Mouse (Mus musculus) stomach, embryonic 15.5 days (tissue): Measurements from ENCODE around the gene Teddm3. TPM values are rescaled to one million over a fixed set of nuclear protein-coding genes. Genes with fewer than 3 reads are reported as not detected.
"Not testable (repeated sequence)": the region's sequence is repeated elsewhere in the genome, so short reads cannot be mapped to it uniquely, and the experiment has no call there.

Source experiments
- ATAC-seq: fragments of 200-750 bp; cut with Nextera tagmentation; 2 replicates; pipeline ENCODE4 v1.8.0; 2017; ENCODE audit warnings: low read depth, moderate number of reproducible peaks, moderate TSS enrichment; ENCODE audit not compliant: insufficient read depth, low FRiP score
- H3K27ac ChIP-seq: fragments of 300-500 bp; sonication (generic); 2 replicates; pipeline ENCODE4 v1.5.1; 2015; ENCODE audit warnings: mild to moderate bottlenecking, inconsistent platforms
- H3K27me3 ChIP-seq: fragments of 300-500 bp; sonication (generic); replicated peaks from 2 replicates; pipeline ENCODE4 v1.6.1; 2015; ENCODE audit warnings: inconsistent platforms
- H3K36me3 ChIP-seq: fragments of 300-500 bp; sonication (generic); 2 replicates; pipeline ENCODE4 v1.6.1; 2015; ENCODE audit warnings: inconsistent platforms
- H3K4me1 ChIP-seq: fragments of 300-500 bp; sonication (generic); 2 replicates; pipeline ENCODE4 v1.6.1; 2015; ENCODE audit warnings: inconsistent platforms
- H3K4me2 ChIP-seq: fragments of 300-500 bp; sonication (generic); 2 replicates; pipeline ENCODE4 v1.6.1; 2015; ENCODE audit warnings: mild to moderate bottlenecking, inconsistent platforms
- H3K4me3 ChIP-seq: fragments of 300-500 bp; sonication (generic); replicated peaks from 2 replicates; pipeline ENCODE4 v1.5.1; 2015; ENCODE audit warnings: inconsistent platforms
- H3K9ac ChIP-seq: fragments of 300-500 bp; sonication (generic); 2 replicates; pipeline ENCODE4 v1.6.1; 2015; ENCODE audit warnings: inconsistent platforms
- H3K9me3 ChIP-seq: fragments of 300-500 bp; sonication (generic); 2 replicates; pipeline ENCODE4 v1.6.1; 2016; ENCODE audit warnings: inconsistent platforms
- WGBS: fragments of 180-500 bp; shearing (Covaris S2); methylation state at CpG from one replicate; pipeline ENCODE4 v1.1.7; 2015; 5-methylcytosine and 5-hydroxymethylcytosine counted together
- polyA plus RNA-seq: library from polyadenylated mRNA; unstranded; fragments of >200 nt; fragmentation: Nextera tagmentation; extraction: Ambion mirVana; gene quantifications from 2 replicates; pipeline ENCODE4 v1.2.1, GENCODE M21; 2015

The Teddm3 gene
- polyA plus RNA-seq, 1 experiment from 2014 or later = 5.8 TPM

DNA sequence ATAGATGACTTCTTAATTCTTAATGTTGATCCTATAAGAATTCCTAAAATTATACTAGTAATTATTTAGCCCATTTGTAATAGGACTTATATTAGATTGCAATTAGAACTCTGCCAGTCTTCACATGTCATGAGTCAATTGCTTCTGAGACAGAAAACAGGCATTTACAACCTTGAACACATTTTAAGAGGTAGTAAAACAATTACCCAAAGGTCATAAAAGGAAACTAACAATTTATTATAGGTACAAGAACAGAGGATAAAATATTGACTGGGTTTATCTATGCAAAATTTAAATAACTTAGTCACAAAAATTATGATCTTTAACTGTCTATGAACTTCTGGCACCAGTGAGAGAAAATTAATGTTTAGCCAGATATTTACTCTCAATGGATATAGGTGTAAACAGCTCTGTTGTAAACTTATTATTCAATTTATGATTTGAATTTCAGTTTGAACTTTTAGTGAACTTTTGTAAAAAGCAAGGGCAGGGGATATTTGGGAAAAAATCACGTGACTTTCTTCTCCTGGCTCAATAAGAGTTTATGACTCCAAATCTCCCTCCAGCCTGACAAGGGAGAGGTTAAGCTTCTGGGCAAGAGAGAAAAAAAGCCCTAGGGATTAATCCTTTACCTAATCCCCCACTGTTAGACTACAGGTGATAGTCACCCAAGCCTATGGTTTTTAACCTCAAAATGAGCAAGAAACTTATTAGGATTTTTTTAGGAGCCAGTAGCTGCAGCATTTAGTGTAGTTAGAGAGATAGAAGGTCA lies 17.3 kb downstream of the Teddm3 start:
- Histone ChIP-seq H3K9ac (no peak overlapping the region), H3K27me3 (no peaks in the 10 kb centered on the region), H3K4me3 (no peak overlapping the region), H3K4me1 (no peaks in the 10 kb centered on the region), H3K27ac (no peak overlapping the region), H3K4me2 (no peak overlapping the region), H3K9me3 (no peaks in the 10 kb centered on the region), H3K36me3 (no peaks in the 10 kb centered on the region)
- no peak for ATAC-seq
- 36% methylated on average over 1 of the region's 1 CpGs for WGBS

DNA sequence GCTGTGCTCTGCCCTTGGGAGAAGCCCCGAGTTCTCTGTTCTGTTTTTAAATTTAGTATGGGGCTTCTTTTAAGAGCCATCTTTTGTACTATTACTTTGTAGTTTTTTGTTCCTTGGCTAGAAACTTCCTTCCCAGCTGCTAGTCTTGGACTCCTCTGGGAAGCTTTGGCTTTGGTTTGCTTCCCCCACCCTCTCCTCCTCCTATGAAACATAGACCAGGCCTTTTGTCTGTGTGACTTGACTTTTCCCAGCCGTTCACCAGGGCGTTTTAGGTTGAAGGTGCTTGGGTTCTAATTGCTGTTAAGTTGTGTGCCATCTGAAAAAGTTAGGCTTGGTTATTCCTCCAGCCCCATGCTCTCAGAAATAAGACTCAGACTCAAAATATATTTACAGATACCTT lies 26.1 kb downstream of the Teddm3 start:
- H3K9ac ChIP-seq, H3K27me3 ChIP-seq, ATAC-seq, H3K4me2 ChIP-seq, H3K9me3 ChIP-seq, H3K27ac ChIP-seq, H3K4me1 ChIP-seq, H3K4me3 ChIP-seq, H3K36me3 ChIP-seq: not testable (repeated sequence)
- 78% methylated on average over 3 of the region's 3 CpGs for WGBS

GRCm38 (mm10) chr16:21122776-21123175 lies 31.0 kb downstream of the Teddm3 start:
- not testable (repeated sequence) for H3K4me3 ChIP-seq, H3K9me3 ChIP-seq, H3K27ac ChIP-seq, H3K9ac ChIP-seq, H3K4me1 ChIP-seq, H3K4me2 ChIP-seq, ATAC-seq, H3K27me3 ChIP-seq, H3K36me3 ChIP-seq
- WGBS = 80% methylated on average over 2 of the region's 2 CpGs

- H3K9me3 ChIP-seq = no peaks in the 10 kb centered on the region
- ATAC-seq = no peak
- no peak overlapping the region for H3K4me2 ChIP-seq
- H3K9ac ChIP-seq = no peak overlapping the region
- WGBS = 65% methylated on average over 5 of the region's 5 CpGs
- H3K4me3 ChIP-seq = no peak overlapping the region
- no peaks in the 10 kb centered on the region for H3K4me1 ChIP-seq
- H3K36me3 ChIP-seq = no peaks in the 10 kb centered on the region
- no peak overlapping the region for H3K27ac ChIP-seq
- H3K27me3 ChIP-seq = no peaks in the 10 kb centered on the region; the same call in 1 of the 2 replicates
Observed at GRCm38 (mm10) chr16:21116078-21116477, 37.7 kb downstream of the Teddm3 start.

- no peak overlapping the region for H3K9ac ChIP-seq
- H3K4me2 ChIP-seq = no peak overlapping the region
- H3K27me3 ChIP-seq = no peaks in the 10 kb centered on the region
- no peaks in the 10 kb centered on the region for H3K36me3 ChIP-seq
- H3K4me3 ChIP-seq = no peak overlapping the region
- 90% methylated on average over 1 of the region's 1 CpGs for WGBS
- H3K27ac ChIP-seq = no peak overlapping the region
- no peak for ATAC-seq
- no peaks in the 10 kb centered on the region for H3K4me1 ChIP-seq
- H3K9me3 ChIP-seq = no peaks in the 10 kb centered on the region
Observed at GRCm38 (mm10) chr16:21109473-21109872, 44.3 kb downstream of the Teddm3 start.

Other genes starting within 250 kb of the Teddm3 start
- 20.4 and 21.8 TPM in 2 replicates for gene Ephb3, start 50.8 kb upstream of the Teddm3 start, polyA plus RNA-seq